Mouse (Mus musculus) testis, adult 2 months (tissue): Measurements from ENCODE around the gene Usp42. TPM values are rescaled to one million over a fixed set of nuclear protein-coding genes. Genes with fewer than 3 reads are reported as not detected.
A peak's percentile ranks its signal among the peaks of the same experiment; 100 is the strongest.

Experiments used
- H3K27ac ChIP-seq: fragments of 200-500 bp; 2 replicates; pipeline ENCODE4 v1.5.1; 2012; ENCODE audit warnings: low read depth, low read length; ENCODE audit not compliant: control insufficient read depth, insufficient read depth
- H3K27me3 ChIP-seq: fragments of 200-500 bp; 2 replicates; pipeline ENCODE4 v1.6.1; 2012; ENCODE audit warnings: mild to moderate bottlenecking, low read length, moderate library complexity; ENCODE audit not compliant: control insufficient read depth, insufficient read depth
- H3K36me3 ChIP-seq: fragments of 200-500 bp; 2 replicates; pipeline ENCODE4 v1.6.1; 2012; ENCODE audit warnings: mild to moderate bottlenecking, low read length; ENCODE audit not compliant: control insufficient read depth, insufficient read depth
- H3K4me1 ChIP-seq: fragments of 200-500 bp; 2 replicates; pipeline ENCODE4 v1.6.1; 2012; ENCODE audit warnings: low read length; ENCODE audit not compliant: control insufficient read depth, insufficient read depth
- H3K4me3 ChIP-seq: fragments of 200-500 bp; 2 replicates; pipeline ENCODE4 v1.5.1; 2012; ENCODE audit warnings: low read depth, mild to moderate bottlenecking, low read length, moderate library complexity, mixed read lengths; ENCODE audit not compliant: control insufficient read depth
- CTCF ChIP-seq: fragments of 200-500 bp; IDR thresholded peaks from 2 replicates; pipeline ENCODE4 v1.5.1; 2012; ENCODE audit warnings: low read depth, mild to moderate bottlenecking, inconsistent platforms, low read length, moderate library complexity; ENCODE audit not compliant: control insufficient read depth, insufficient read depth, insufficient replicate concordance
- POLR2A ChIP-seq: fragments of 200-500 bp; IDR thresholded peaks from 2 replicates; pipeline ENCODE4 v1.6.1; 2012; ENCODE audit warnings: low read depth, mild to moderate bottlenecking, inconsistent platforms, low read length, moderate library complexity; ENCODE audit not compliant: control insufficient read depth
- polyA plus RNA-seq: library from polyadenylated mRNA; depleted of rRNA; stranded (reverse); fragments of >200 nt; gene quantifications from 2 replicates; pipeline ENCODE4 v1.2.3, GENCODE M21; 2012

The Usp42 gene
- polyA plus RNA-seq, 1 experiment: 35.8 TPM

DNA sequence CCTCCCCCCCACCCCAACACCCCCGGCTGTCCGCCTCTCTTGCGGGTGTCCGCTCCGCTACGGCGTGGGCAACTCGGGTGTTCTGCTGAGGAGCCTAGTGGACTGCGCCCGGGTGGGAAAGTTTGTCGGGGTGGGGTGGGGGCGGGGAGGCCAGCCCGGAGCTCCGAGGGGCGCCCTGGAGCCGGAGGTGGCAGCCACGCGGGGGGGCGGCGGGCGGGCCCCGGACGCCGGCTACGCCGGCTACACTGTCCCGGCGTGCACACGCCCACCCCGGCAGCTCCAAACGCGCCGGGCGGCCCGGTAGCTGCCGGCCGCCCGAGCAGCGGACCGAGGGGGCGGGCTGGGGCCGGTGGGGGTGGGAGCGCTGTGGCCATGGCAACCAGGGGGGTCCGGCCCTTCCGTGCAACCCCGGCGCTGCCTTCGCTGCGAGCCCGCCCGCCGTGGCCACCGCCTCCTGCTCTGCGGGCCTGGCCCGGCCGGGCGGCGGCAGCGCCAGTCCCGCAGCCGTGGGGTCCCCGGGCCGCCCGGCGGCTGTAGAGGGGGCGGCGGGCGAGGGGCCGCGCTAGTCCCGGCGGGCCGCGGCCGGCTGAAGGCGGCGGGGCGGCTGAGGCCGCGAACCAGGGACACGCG, 482 bp downstream of the Usp42 start:
- TF ChIP-seq POLR2A (no peak), CTCF (no peak)
- no peaks in the 10 kb centered on the region for H3K36me3 ChIP-seq

DNA sequence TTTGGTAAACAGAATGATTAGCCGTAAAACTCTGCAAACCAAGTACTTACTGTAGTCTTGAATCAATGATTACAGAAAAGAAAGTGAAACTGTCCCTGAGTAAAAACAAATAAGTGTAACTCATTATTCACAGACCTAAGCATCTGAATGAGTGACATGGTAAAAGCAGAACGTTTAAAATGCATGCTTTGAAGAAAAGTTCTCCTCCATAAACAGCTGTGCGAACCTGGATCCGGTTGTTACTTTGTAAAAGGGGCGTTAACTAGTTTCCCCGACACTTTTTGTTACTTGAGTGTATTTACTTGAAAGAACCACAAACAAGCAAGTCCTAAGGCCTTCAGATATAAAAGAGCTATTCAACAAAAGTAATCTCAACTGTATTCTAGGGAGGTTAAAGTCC, 1.2 kb downstream of the Usp42 start:
- H3K27me3 ChIP-seq: no peaks in the 10 kb centered on the region
- no peak overlapping the region for H3K27ac ChIP-seq
- no peaks in the 10 kb centered on the region for H3K36me3 ChIP-seq
- peak overlapping the region; percentile 42; the same call in 1 of the 2 replicates for H3K4me3 ChIP-seq
- TF ChIP-seq CTCF: no peak
- peaks cover 8% of the 10 kb centered on the region; the same call in 1 of the 2 replicates for H3K4me1 ChIP-seq

More for the DNA sequence above, 482 bp downstream of the Usp42 start:
- Histone ChIP-seq H3K27ac (peak overlapping the region; percentile 80), H3K27me3 (no peaks in the 10 kb centered on the region), H3K4me1 (peaks cover 8% of the 10 kb centered on the region; the same call in 1 of the 2 replicates), H3K4me3 (peak overlapping the region; percentile 99)

GRCm38 (mm10) chr5:143721962-143722361, 10.1 kb downstream of the Usp42 start:
- no peak for TF ChIP-seq CTCF
- TF ChIP-seq POLR2A: no peak
- H3K36me3 ChIP-seq: peaks cover 3% of the 10 kb centered on the region

GRCm38 (mm10) chr5:143712011-143712800, 19.9 kb downstream of the Usp42 start:
- H3K27ac ChIP-seq: no peak overlapping the region
- H3K4me3 ChIP-seq: no peak overlapping the region
- no peaks in the 10 kb centered on the region for H3K36me3 ChIP-seq
- no peaks in the 10 kb centered on the region for H3K4me1 ChIP-seq
- TF ChIP-seq CTCF (no peak), POLR2A (no peak)
- no peaks in the 10 kb centered on the region for H3K27me3 ChIP-seq

More at GRCm38 (mm10) chr5:143721962-143722361, 10.1 kb downstream of the Usp42 start:
- H3K4me3 ChIP-seq: no peak overlapping the region
- H3K4me1 ChIP-seq: no peaks in the 10 kb centered on the region
- no peak overlapping the region for H3K27ac ChIP-seq
- H3K27me3 ChIP-seq: no peaks in the 10 kb centered on the region

DNA sequence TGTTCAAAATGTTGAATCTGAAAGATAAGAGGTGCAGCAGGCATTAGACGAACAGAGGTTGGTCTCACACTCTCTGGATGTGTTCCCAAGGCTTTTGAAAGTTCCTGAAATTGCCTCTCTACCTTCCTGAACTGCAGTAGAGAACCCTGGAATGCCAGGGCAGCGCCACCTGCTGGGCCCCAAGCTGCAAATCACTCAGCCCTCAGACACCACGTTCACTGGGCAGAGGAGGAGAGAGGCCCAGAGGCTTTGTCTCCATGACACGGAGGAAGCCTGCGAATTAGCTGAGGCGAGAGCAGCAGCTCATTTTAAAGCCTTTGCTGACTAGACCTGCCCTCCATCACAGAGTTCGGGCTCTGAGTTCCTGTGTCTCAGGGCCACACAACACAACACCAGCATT, 20.8 kb downstream of the Usp42 start:
- H3K4me3 ChIP-seq: no peak overlapping the region
- H3K27ac ChIP-seq: no peak overlapping the region
- H3K4me1 ChIP-seq: no peaks in the 10 kb centered on the region
- H3K36me3 ChIP-seq: no peaks in the 10 kb centered on the region
- peak; percentile 61 for TF ChIP-seq CTCF
- no peak for TF ChIP-seq POLR2A
- H3K27me3 ChIP-seq: no peaks in the 10 kb centered on the region

DNA sequence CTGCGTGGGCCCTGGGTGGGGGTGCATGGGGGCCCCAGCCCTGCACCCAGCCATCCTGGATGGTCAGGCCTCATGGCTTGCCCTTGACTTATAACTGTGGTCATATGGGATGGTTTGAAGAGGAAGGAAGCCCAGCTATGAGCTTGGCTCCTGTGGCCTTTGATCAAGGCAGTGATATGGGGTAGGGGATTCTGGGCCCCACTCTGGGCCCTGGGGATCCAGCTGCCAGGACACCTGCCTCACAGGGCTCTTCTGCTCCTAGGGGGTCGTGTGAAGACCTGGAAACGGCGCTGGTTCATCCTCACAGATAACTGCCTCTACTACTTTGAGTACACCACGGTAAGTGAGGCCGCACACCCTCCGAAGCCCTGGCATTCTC, 25.3 kb downstream of the Usp42 start:
- no peaks in the 10 kb centered on the region for H3K36me3 ChIP-seq
- no peak overlapping the region for H3K27ac ChIP-seq
- H3K4me1 ChIP-seq: no peaks in the 10 kb centered on the region
- H3K27me3 ChIP-seq: no peaks in the 10 kb centered on the region
- no peak overlapping the region for H3K4me3 ChIP-seq
- no peak for TF ChIP-seq POLR2A
- TF ChIP-seq CTCF: no peak

GRCm38 (mm10) chr5:143706030-143706821, 25.9 kb downstream of the Usp42 start:
- Histone ChIP-seq H3K27me3 (no peaks in the 10 kb centered on the region), H3K4me1 (no peaks in the 10 kb centered on the region), H3K36me3 (no peaks in the 10 kb centered on the region), H3K27ac (no peak overlapping the region), H3K4me3 (no peak overlapping the region)
- TF ChIP-seq CTCF (no peak), POLR2A (no peak)
